Mouse (Mus musculus) lung, postnatal 14 days (tissue): ENCODE measurements around the gene Klf12.

Experiments used
- DNase-seq: peaks from one replicate; pipeline ENCODE4 v3.0.0; 2021

The Klf12 gene

DNA sequence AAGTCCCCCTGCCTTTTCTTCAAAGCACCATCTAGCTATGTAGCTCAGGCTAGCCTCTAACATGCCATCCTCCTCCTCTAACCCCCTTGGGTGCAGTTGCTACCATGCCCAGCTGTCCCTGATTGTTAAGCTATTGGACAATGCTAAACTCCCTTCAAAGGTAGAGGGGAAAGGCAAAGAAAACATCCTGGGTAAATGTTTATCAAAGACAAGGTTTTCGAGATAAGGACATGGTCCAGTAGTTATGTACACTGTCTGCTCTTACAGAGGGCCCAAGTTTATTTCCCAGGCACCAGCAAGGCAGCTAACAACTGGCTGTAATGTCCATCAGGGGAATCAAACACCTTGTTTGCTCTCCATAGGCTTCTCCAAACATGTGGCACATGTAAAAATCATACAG is 53.1 kb downstream of the Klf12 start:
- DNase-seq: no peak

DNA sequence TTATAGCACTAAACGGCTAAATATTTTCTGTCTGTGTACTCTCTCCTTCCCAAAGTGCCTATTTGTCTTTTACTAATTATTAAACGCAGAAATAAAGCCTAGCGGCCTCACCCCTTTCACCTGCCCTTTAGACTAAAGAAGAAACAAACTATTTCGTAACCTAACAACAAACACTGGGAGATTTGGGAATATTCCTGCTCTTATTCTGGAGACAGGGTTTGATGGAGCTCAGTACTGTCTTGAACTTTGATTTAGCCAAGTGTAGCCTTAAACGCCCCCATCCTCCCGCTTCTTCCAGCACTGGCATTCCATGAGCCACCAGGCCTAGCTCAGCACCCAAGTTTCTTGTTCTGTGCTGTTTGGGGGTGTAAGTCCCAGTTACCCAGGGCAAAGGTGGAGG is 56.4 kb downstream of the Klf12 start:
- DNase-seq: no peak

DNA sequence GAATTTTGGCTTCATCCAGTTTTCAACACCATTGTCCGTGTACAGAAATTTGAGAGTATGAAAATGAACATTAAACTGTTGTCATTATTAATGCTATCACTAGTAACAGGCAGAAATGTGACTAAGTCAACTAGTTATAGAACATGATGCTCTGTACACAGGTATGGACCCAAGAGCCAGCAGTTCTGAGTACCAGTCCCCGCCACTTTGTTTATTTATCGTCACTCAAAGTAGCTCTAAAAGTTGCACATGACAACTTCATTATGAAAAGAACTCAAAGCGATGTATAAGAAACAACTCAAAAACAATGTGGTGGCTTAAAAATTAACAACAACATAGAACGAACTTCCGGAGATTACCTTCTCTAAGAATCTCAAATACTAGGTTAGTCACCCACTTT is 56.8 kb downstream of the Klf12 start:
- no peak for DNase-seq

DNA sequence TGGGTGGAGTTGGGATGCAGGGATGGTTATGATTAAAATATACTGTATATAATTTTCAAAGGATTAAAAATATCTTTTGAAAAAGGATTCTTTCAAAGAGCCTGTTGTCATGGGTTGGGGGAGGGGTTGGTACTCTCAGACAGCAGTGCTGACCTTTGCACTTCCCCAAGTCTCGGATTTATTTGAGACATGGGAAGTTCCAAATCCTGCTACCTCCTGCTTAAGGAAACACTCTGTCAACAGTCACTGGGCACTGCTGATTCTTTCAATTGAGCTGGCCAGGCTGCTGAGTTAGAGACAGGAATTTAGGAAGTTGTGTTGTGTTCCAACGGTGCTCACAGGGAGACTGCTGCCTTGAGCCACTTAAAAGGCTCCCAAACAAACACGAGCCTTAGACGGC is 60.3 kb downstream of the Klf12 start:
- DNase-seq: peak; percentile 13

DNA sequence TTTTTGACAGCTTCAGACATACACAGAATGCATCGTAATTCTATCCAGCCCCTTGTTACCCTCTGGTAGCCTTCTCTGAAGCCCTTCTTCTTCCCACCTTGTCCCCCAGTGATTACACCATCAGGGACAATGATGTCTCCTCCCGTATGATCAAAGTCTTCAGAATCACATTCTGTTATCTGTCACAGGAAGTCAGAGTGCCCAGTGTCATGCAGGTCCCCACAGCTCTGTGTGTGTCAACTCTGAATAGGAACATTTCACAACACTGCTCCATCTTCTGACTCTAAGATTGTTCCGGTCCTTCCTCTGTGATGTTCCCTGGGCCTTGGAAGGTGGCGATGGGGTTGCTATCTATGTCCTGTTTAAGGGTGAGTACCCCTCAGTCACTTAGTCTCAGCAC is 62.2 kb downstream of the Klf12 start:
- DNase-seq: no peak

DNA sequence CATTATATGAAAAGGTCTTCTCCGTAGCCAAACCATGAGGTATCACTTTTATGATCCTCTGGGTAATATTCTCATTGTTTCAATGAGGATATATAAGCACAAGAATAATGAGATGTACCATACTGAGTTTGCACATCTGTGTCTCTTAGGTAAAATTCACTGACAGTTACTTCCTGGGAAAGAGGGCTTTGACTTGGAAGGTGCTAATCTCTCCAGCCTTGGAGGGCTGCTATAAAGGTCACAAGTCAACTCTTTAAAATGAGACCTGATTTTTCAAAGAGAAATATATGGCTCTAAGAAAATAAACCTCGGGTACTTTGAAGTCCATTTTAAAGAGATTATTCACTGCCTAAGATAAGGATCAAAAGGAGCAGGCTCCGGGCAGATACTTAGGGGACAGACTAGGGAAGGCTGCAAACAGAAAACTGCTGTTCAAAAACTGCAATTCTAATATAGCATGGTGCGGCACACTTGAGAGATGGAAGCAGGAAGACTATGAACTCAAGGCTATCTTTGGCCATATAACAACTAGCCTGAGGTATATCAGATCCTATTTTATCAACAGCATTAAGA is 69.2 kb downstream of the Klf12 start:
- no peak for DNase-seq

DNA sequence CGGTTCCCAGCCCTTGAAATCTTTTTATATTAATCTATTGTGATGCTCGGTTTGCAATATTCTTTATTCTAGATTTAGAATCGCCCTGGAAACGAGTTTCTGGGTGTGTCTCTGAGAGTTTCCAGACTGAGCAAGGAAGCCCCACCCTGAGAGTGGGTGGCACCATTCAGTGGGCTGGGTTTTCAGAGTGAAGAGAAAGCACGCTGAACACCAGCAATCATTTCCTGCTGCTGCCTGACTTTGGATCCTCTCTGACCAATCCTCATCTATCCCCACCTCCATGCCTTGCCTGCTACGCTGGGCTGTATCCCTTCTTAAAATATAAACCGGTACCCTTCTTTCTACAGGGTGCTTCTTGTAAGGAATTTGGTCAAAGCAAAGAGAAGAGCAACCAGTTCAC is 71.4 kb downstream of the Klf12 start:
- peak; percentile 24 for DNase-seq

DNA sequence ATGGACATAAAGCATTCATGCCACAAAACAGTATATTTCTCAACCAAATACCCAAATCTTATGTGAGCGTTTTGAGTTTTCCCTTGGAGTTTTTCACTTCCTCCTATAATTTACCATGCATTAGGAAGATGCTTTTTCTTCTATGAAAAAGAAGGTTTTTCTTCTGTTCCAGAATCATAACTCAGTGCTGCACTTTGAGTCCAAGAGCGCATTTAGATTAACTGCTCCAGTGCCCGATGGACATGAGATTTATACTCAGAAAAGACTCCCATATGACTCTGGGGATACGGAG is 72.7 kb downstream of the Klf12 start:
- DNase-seq: no peak

DNA sequence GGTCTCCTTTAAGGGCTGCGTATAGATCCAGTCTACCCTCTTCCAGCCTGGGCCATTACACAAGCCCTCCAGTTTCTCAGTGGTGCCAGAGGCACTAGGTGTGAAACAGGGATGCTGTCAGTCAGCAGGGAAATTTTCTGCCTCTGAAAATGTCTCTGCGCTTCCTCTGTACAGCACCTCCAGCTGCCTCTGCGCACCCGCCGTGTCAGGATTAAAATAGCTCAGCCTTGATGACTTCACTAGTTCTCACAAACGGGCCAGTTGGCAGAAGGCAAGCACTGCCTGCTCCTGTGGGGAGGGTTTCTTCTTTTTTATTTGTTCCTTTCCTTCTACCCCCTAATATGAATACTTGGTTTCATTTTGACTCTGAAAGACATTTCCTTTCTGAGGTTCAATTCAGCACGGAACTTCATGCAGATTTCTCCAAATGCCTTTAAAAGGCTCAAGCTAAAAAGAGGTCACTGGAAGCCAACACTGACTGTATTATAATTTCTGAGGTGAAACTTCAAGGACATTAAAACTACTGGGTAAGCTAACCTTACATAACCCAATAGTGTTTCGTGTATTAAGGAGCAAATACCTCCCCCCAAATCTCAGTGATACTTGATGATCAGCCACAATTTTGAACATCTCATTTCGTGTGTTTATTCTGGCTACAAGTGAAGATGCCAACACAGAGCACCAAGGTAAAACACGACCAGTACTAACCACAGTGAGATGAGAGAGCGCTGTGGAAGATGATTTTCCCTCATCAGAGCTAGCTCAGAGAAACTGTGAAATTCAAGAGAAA is 73.2 kb downstream of the Klf12 start:
- DNase-seq: peak; percentile 21

DNA sequence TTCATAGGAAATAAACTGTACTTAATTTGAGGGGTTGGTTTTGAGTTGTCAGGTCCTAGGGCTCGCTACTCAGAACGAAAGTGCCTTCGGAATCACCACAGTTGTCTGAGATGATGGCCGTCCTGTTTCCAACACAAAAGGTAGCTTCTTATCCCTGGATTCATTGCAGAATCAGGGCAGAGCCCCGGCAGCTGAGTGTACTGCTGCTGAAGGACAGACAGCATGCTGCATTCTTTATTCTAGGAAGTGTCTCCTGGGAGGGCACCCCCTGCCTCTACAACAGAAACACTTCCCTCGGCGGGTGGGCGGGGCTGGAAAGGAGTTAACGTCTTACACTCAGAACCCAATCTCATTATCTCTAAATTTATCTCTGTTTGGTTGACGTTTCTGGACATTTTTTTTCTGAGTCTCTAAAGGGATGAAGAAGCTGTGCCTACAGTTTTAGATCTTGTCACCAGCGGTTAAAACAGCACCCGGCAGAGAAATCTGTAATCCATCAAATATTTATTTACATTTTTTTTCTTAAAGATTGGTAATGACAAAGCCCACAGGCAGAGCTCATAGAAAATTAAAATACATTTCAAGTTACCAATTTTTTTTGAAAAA is 74.6 kb downstream of the Klf12 start:
- DNase-seq: no peak

DNA sequence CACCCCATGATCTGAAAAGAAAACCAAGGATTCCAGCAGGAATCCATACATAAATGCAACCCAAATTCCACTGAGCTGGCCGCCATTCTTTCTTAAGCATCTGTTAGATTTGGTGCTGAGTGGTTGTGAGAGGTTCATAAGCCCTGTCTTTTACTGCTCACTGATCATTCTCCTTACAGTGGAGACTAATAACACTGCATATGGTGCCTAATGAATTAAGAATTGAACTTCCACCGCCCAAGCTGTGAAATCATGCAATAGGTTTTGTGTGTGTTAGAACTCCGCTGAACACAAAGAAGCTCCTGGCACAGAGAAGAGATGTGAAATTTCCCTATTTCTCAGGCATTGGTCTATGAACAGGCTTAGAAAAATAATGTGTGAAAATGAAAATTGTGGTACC is 77.4 kb downstream of the Klf12 start:
- no peak for DNase-seq

DNA sequence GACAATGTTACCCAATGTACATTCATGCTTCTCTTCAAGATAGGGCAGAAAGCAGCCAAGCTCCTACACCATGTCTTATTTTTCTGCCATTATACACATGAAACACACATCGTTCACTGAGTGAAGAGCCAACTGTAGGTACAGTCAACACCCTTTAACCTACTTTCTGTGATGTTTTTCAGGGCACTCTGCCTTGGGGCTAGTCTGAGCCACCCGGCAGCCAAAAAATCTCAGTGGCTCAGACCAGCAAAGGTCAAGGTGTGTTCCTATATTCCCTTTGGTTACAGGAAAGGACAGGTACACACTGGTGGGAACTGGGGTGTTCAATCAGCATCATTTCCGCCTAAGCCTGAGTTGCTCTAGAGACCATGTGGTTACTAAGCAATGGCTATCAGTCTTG is 78.3 kb downstream of the Klf12 start:
- DNase-seq: no peak

DNA sequence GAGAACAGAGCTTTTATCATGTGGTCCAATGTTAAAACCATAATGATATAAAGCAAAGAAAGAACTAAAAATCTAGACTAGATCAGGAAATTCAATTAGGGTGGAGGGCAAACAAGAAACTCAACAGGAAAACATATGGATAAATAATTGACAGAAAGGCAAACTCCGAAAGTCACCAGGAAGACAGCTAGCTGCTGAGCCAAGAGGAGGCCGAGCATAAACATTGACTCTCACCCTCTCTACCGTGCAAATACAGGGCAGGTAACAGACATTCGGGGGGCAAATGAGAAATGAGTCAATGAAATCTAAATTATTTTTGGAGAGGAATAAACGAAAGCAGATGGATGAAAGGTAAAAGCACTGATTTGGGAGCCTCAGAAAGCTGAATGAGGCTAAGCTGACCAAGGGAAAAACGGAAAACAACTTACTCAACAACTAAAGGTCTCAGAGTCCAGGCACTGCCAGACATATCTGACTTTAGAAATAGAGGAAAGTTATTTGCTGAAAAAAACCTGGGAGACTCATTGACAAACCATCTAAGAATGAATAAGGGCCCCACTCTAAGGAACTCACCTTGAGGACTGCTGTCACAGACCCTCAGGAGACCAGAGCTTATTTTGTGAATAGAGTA is 84.3 kb downstream of the Klf12 start:
- no peak for DNase-seq

DNA sequence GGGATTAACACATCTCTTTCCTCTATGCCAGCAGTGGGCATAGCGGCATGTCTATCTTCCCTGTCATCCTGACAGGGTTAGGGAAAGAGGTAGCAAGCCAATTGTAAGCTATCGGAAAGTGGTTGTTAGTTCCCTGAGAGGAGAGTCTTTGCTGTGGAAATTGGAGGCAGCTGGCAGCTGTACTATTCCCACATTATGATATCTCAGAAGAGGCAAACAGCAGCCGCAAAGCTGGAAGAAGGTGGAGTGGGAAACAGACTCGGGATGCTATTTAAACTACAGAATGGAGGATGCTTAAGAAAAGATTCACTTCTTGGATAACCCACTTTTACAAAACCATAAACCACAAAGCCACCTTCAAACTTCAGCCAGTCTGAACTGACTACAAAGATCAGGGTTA is 85.8 kb downstream of the Klf12 start:
- no peak for DNase-seq

DNA sequence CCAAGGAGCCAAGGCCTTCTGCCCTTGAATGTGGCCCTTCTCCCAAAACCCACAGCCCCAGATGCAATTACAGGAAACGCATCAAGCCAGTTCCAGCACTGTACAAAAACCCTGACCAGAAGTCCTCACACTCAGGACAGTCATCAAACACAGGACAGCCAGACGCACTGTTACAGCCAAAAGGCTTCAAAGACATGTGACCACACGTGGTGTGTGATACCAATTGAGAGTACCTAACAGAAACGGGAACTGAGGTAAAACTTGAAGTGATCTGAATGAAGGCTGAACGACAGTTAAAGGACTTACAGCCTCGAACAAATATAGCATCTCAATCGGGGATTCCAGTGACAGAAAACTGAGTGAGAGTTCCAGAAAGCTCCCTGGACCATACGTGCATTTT is 87.3 kb downstream of the Klf12 start:
- no peak for DNase-seq

DNA sequence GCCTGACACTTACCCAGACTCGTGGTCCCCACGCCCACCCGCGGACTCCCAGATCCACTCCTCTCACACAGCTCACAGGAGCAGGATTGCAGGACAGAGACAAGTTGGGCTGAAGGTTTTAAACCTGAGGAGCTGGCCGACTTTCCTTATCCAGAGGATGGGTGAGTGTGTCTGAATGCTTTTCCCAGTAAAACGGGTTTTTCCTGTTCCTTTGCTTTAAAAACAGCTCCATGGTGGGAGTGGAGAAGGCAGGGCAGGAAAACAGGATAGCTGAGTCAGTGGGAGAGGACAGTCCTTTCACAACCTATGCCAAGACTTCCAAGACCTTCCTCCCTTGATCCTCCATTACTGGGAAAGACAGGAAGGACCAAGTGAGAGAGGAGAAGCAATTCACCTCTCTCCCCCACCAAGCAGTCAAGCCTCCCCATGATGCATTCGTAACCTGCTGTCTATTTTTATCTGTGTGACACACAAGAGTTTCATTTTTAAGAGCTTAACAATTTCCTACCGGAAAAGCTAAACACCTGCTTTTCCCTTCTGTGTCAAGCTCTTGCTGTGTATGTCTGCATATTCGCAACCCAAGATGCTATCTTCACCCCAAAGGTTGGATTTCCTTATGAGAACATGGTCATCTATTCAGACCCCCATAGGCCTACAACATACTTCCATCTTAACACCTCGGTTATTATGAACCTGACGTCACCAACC is 94.8 kb downstream of the Klf12 start:
- no peak for DNase-seq

DNA sequence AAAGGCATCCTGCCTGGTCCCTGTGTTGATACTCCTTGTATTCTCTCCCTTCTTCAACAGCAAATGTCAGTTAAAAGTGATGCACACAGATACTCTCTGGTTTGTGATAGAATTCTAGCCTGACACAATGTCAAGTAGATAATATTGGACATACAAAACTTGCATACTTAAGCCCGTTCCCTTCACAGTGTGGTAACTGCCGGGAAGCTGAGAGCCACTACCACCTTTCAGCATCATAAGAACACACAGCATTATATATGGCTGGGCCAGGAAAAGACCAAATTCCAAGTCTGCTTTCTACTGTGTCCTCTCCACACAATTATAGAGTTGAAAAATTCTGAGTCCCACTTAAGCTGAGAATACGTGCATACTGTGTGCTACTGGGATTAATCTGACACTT is 97.1 kb downstream of the Klf12 start:
- DNase-seq: no peak

DNA sequence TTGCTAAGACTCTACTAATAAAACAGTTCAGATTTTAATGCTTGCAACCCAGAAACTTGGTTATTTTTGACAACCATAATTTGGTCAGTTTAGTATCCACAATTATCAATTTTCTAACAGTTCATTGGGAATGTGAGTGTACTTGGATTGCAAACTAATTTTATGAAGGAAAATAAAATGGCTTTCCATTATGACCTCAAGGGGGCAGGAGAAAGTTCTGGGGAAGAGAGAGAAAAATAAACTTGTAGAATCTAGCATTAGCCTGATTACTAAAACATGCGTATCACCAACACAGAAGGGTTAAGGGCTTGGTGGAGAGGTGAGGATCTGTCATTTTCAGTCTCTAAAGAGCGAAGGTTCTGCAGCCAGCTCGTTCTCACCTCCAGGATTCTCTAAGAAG is 106.7 kb downstream of the Klf12 start:
- DNase-seq: no peak

DNA sequence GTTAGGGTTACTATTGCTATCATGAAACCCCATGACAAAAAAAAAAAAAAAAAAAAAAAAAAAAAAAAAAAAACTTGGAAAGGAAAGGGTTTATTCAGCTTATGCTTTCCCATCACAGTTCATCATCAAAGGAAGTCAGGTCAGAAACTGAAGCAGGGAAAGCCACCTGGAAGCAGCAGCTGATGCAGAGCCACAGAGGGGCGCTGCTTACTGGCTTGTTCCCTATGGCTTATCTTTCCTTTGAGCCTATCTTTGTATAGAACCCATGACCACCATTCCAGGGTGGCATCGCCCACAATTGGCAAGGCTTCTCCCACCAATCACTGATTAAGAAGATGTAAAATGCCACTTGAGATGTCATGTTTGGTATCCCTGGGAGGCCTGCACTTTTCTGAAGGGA is 119.4 kb downstream of the Klf12 start:
- no peak for DNase-seq

DNA sequence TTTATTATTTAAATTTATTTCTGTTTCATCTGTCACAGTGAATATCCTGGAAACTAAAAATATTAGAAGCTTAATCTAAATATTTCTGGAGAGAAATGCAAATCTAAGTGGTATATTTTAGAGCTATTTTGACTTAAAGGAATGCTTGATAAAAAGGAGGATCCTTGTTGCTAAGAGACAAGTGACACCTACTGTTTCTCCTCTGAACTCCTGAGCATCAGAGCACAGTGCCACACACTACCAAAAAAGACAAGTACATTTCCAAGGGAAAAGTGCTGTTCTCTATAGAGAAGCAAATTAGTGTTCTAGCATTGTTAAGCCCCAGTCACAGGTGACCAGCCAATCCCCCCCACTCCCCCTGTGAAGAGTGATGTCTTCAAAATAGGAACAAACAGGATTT is 127.8 kb downstream of the Klf12 start:
- no peak for DNase-seq

DNA sequence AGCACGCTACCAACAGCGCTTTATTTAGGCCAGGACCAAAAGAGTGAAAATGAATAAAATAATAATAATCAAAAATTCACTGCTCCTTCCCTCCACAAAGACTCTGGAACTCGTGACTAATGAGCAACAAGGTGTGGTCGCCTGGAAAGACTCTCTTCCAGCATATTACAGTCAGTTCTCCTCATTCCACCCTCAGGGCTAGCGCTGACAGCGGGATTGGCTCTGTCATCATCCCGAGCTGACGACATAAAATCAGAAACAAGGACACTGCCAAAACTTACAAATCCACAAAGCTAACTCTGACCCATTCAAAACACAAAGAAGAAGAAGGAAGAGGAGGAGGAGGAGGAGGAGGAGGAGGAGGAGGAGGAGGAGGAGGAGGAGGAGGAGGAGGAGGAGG is 136.8 kb downstream of the Klf12 start:
- DNase-seq: peak; percentile 10

DNA sequence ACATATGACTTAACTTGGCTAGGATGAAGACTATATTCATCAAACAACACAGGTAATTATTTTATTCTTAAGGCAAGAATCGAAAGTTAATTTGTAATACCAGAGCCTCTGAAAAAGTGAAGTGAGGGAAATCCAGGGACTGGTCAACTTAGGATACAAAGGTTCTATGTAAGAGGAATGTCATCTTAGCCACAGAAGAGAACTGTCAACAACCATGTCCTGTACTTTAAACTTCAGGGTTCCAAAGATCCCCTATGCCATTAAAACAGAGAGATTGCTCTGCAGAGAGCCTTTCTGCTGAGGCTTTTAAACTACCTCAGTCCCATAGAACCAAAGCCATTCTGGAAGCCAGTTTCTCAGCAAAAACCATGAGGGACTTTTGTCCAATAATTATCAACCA is 144.1 kb downstream of the Klf12 start:
- no peak for DNase-seq

DNA sequence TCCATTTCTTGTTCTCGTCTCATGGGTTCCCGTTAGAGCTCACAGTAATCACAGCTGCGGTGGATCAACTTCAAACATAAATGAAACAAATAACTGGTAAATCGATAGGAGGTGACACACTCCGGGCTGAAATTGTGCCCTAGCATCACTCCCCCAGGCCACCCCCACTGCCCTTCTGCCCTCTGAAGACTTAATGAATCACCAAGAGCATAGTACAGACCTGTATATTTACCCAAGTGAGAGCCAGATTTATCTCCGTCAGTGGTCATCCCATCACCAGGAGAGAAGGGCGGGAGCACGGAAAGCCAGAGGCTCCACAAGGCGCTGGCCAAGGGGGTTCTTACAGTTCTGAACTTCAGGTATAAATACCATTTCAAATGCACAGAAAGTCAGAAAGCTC is 150.2 kb downstream of the Klf12 start:
- no peak for DNase-seq

DNA sequence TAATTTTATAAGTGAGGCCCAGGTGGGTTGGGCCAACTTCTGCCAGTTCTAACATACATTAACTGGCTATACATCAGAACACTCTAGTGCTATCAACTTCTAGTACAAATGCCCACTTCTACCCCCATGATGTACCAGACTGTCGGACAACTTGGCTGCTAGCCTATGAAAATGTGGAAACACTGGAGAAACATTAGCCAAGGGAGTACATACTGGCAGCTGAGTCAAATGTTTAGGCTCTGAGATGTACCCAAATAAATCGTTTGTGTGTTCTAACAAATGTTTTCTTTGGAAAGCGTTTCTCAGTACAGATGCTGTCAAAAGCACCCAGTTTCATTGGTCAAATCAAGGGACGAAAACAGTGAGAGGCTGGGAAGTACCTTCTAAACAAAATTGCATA is 152.0 kb downstream of the Klf12 start:
- DNase-seq: no peak
